Mouse (Mus musculus): ENCODE measurements around the gene Dmrta2. TPM values are rescaled to one million over a fixed set of nuclear protein-coding genes. Genes with fewer than 3 reads are reported as not detected.

Dmrta2 gene
- polyA plus RNA-seq, 1 experiment from 2014 or later, result 0.05 TPM

DNA sequence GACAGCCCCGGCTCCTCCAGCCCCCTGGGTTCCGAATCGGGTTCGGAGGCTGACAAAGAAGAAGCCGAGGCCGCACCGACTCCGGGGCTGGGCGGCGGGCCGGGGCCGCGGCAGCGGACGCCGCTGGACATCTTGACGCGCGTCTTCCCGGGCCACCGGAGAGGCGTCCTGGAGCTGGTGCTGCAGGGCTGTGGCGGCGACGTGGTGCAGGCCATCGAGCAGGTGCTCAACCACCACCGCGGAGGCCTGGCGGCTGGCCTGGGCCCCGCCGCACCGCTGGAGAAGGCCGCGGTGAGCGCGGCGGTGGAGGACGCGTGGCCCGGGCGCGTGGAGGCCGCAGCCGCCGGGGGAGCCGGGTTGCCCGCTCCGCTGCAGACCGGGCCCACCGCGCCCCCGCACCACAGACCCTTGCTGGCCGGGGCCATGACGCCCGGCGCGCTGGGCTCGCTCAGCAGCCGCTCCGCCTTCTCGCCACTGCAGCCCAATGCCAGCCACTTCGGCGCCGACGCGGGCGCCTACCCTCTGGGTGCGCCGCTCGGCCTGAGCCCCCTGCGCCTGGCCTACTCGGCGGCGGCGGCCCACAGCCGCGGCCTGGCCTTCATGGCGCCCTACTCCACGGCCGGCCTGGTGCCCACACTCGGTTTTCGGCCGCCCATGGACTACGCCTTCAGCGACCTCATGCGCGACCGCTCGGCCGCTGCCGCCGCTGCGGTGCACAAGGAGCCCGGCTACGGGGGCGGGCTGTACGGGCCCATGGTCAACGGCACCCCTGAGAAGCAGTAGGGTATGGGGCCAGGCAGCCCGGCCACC is 4.2 kb downstream of the Dmrta2 start:
- no peak for ATAC-seq
- Histone ChIP-seq H3K4me1 (replicated peaks) (peaks cover 36% of the 10 kb centered on the region), H3K9me3 (no peaks in the 10 kb centered on the region), H3K4me2 (replicated peaks) (peak overlapping the region; percentile 58), H3K4me3 (replicated peaks) (peak overlapping the region; percentile 32), H3K27me3 (replicated peaks) (peaks cover 98% of the 10 kb centered on the region), H3K9ac (no peak overlapping the region), H3K36me3 (no peaks in the 10 kb centered on the region), H3K27ac (no peak overlapping the region)
- WGBS, result under 1% methylated on average over 96 of the region's 99 CpGs

DNA sequence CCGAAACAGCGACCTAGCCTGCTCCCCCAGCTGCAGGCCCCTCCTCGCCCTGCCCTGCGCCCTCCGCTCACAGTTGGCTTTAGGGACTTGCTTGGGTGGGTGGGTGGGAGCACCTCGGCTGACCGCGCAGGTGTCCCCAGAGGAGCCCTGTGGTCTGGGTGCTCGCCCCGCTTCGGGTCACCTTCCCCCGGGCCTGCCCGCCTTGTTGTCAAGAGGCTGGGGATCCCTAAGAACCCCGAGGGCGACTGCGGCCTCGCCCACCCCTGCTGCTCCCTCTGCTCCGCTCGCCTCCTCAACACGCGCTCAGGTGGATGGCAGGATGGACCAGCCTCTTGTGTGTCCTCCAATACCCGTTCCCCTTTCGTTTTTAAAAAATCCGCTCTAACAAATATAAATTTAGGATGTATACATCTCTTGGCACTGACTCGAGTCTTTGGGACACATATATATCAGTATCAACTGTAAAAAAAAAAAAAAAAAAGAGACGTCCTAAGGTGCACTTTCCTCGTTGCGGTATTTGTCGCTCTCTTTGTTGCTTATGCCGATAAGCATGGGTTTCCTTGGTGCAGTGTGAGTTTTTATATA is 4.9 kb downstream of the Dmrta2 start:
- no peaks in the 10 kb centered on the region for H3K36me3 ChIP-seq
- H3K4me1 ChIP-seq (replicated peaks), result peaks cover 31% of the 10 kb centered on the region
- H3K27ac ChIP-seq, result no peak overlapping the region
- H3K4me3 ChIP-seq (replicated peaks), result peak overlapping the region; percentile 32
- no peaks in the 10 kb centered on the region for H3K9me3 ChIP-seq
- 5% methylated on average over 29 of the region's 30 CpGs for WGBS
- H3K4me2 ChIP-seq (replicated peaks), result peak overlapping the region; percentile 58
- H3K9ac ChIP-seq, result no peak overlapping the region
- ATAC-seq, result no peak
- peaks cover 97% of the 10 kb centered on the region for H3K27me3 ChIP-seq (replicated peaks)

DNA sequence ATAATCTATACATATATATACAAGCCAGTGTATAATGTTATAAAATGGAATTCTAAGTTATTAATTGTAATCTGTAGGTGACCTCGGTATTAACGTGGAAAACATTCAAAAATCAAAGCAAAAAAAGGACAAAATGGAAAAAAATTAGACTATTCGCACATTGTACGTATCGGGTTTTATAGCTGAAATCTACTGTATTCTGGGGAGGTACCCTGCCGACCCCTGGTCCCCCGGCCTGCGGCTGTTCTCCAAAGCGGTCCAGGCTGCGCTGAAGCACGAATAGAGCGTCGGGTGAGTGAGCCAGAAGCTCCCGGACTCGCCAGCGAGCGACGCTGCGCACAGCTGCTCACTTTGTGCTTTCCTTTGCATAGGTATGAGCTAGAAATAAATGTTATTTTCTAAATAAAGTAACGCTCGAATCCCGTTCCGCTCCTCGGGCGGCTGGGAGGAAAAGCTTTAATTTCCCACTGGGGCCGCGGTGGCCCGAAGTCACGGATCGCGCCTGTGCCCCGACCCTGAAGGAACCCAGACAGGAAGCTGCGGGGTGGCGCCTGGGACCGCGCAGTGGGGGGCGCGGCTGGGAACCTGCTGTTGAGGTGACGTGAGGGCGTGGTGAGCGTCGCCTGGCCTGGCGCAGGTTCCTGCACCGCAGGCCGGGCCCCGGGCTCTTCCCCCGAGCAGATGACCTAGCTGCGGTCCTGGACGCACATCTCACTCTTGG is 5.6 kb downstream of the Dmrta2 start:
- no peaks in the 10 kb centered on the region for H3K36me3 ChIP-seq
- ATAC-seq, result peak; percentile 39; the same call in 1 of the 2 replicates
- H3K27ac ChIP-seq, result no peak overlapping the region
- H3K27me3 ChIP-seq (replicated peaks), result peaks cover 95% of the 10 kb centered on the region
- WGBS, result 2% methylated on average over 49 of the region's 49 CpGs
- no peak overlapping the region for H3K9ac ChIP-seq
- H3K4me2 ChIP-seq (replicated peaks), result peak overlapping the region; percentile 44
- no peaks in the 10 kb centered on the region for H3K9me3 ChIP-seq
- peak overlapping the region; percentile 22 for H3K4me3 ChIP-seq (replicated peaks)
- H3K4me1 ChIP-seq (replicated peaks), result peaks cover 24% of the 10 kb centered on the region

GRCm38 (mm10) chr4:109984011-109984411 is 6.2 kb downstream of the Dmrta2 start:
- WGBS, result under 1% methylated on average over 24 of the region's 24 CpGs
- Histone ChIP-seq H3K9me3 (no peaks in the 10 kb centered on the region), H3K9ac (no peak overlapping the region), H3K4me2 (replicated peaks) (peak overlapping the region; percentile 44), H3K4me1 (replicated peaks) (peaks cover 23% of the 10 kb centered on the region), H3K27ac (no peak overlapping the region), H3K27me3 (replicated peaks) (peaks cover 95% of the 10 kb centered on the region), H3K36me3 (no peaks in the 10 kb centered on the region), H3K4me3 (replicated peaks) (peak overlapping the region; percentile 22)
- 0 out of 2 replicates have a peak, but pooled peaks have one; percentile 1 for ATAC-seq

DNA sequence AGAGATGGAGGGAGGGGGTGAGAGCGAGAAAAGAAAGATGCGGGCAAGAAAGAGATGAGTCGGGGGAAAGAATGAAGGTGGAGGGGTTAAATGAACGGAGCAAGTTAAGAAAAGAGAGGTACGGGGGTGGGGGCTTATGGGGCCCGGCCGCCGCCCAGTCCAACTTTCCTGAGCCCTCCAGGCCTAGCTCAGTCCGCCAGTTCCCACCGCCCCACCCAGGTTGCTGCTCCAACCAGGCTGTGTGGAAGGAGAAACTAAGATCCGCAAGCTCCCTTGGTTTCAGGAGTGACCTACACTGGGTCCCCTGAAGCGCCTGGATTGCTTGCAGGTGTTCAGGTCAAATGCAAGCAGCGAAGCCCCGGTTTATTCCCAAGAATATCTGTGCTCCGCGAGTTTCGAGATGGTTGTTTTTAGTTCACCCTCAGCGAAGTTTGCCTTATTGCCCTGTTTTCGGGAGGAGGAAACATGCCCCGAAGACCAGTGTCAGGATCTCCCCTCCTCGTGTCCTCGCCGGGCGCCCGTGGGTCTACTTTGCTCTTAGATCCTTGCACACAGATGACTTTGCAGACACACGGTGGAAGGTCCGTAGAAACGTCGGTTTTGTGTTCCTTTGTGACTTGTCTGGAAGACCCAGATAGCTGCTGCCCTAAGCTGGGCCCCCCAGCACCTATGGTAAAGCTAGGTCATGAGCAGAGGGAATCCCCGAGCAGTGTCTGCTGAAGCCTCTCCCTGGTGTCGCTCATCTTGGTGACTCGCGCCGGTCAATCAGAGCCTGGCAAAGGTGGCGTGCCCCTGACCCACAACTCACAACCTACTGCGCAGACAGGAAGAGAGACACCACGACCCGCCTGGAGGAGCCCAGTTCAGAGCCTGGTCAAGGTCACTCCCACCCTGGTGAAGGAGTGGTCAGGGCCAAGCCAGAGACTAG is 6.9 kb downstream of the Dmrta2 start:
- WGBS, result 3% methylated on average over 38 of the region's 38 CpGs
- no peak overlapping the region for H3K4me3 ChIP-seq (replicated peaks)
- ATAC-seq, result no peak
- H3K36me3 ChIP-seq, result no peaks in the 10 kb centered on the region
- no peaks in the 10 kb centered on the region for H3K9me3 ChIP-seq
- no peak overlapping the region for H3K9ac ChIP-seq
- H3K4me2 ChIP-seq (replicated peaks), result no peak overlapping the region
- H3K27me3 ChIP-seq (replicated peaks), result peaks cover 95% of the 10 kb centered on the region
- no peak overlapping the region for H3K27ac ChIP-seq
- H3K4me1 ChIP-seq (replicated peaks), result peaks cover 22% of the 10 kb centered on the region

GRCm38 (mm10) chr4:109985424-109986172 is 7.7 kb downstream of the Dmrta2 start:
- H3K36me3 ChIP-seq, result no peaks in the 10 kb centered on the region
- H3K4me1 ChIP-seq (replicated peaks), result peaks cover 18% of the 10 kb centered on the region
- H3K9ac ChIP-seq, result no peak overlapping the region
- no peak overlapping the region for H3K27ac ChIP-seq
- H3K9me3 ChIP-seq, result no peaks in the 10 kb centered on the region
- WGBS, result 5% methylated on average over 16 of the region's 16 CpGs
- H3K4me3 ChIP-seq (replicated peaks), result no peak overlapping the region
- H3K27me3 ChIP-seq (replicated peaks), result peaks cover 93% of the 10 kb centered on the region
- ATAC-seq, result no peak
- H3K4me2 ChIP-seq (replicated peaks), result no peak overlapping the region

GRCm38 (mm10) chr4:109986301-109986700 is 8.4 kb downstream of the Dmrta2 start:
- Histone ChIP-seq H3K9me3 (no peaks in the 10 kb centered on the region), H3K4me2 (replicated peaks) (no peak overlapping the region), H3K4me3 (replicated peaks) (no peak overlapping the region), H3K9ac (no peak overlapping the region), H3K27ac (no peak overlapping the region), H3K27me3 (replicated peaks) (peaks cover 88% of the 10 kb centered on the region), H3K4me1 (replicated peaks) (peaks cover 18% of the 10 kb centered on the region), H3K36me3 (no peaks in the 10 kb centered on the region)
- WGBS, result 2% methylated on average over 9 of the region's 9 CpGs
- no peak for ATAC-seq

GRCm38 (mm10) chr4:109986748-109987355 is 9.0 kb downstream of the Dmrta2 start:
- Histone ChIP-seq H3K27me3 (replicated peaks) (peaks cover 82% of the 10 kb centered on the region), H3K4me1 (replicated peaks) (peaks cover 14% of the 10 kb centered on the region), H3K27ac (no peak overlapping the region), H3K36me3 (no peaks in the 10 kb centered on the region), H3K9me3 (no peaks in the 10 kb centered on the region), H3K9ac (no peak overlapping the region), H3K4me3 (replicated peaks) (no peak overlapping the region), H3K4me2 (replicated peaks) (no peak overlapping the region)
- 6% methylated on average over 13 of the region's 13 CpGs for WGBS
- ATAC-seq, result no peak

DNA sequence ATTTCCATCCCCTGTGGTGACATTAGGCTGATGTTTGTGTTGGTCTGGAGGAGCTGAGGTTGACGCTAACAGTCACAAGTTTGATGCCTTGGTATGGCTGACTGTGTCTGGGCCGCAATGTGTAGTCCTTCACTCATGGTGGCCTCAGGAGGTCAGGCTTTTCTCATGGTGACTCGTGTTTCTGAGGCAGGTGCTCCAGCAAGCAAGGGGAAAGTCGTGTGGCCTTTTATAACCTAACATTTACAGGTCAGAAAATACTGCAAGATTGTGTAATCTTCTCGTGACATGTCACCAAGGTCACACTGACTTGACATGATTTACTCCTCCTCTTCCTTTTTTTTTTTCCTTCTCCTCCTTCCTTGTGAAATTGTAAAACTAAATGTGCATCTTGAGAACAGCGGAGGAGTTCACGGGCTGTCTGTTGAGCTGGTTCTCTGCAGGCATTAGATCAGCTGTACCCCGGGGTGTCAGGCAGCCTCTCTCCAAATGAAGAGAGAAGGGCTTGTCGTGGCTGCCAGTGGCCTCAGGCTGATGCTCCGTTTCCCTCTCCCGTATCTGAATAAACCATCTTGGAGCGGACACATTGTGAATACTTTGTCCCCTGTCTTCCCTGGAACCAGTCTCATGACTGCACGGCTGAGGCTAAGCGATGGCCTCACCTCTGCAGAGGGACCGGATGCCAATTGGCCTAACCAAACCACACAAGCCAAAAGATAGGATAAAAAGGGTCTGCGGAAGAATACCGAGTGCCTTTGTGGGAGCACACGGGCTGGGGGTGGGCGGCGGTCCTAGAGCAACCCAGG is 9.9 kb downstream of the Dmrta2 start:
- Histone ChIP-seq H3K9ac (no peak overlapping the region), H3K4me2 (replicated peaks) (no peak overlapping the region), H3K4me3 (replicated peaks) (no peak overlapping the region), H3K4me1 (replicated peaks) (peaks cover 5% of the 10 kb centered on the region), H3K27ac (no peak overlapping the region), H3K27me3 (replicated peaks) (peaks cover 79% of the 10 kb centered on the region), H3K9me3 (no peaks in the 10 kb centered on the region), H3K36me3 (no peaks in the 10 kb centered on the region)
- 2% methylated on average over 18 of the region's 20 CpGs for WGBS
- ATAC-seq, result no peak

- Histone ChIP-seq H3K9me3 (no peaks in the 10 kb centered on the region), H3K27ac (no peak overlapping the region), H3K4me1 (replicated peaks) (peaks cover 4% of the 10 kb centered on the region; the same call in 1 of the 2 replicates), H3K36me3 (no peaks in the 10 kb centered on the region), H3K4me3 (replicated peaks) (no peak overlapping the region), H3K4me2 (replicated peaks) (no peak overlapping the region), H3K27me3 (replicated peaks) (peaks cover 73% of the 10 kb centered on the region), H3K9ac (no peak overlapping the region)
- ATAC-seq, result no peak
- 10% methylated on average over 5 of the region's 5 CpGs for WGBS
These were observed 10.6 kb downstream of the Dmrta2 start for GRCm38 (mm10) chr4:109988411-109988810.

All from intestine, embryonic 15.5 days (tissue).